Comparison of ENCODE assay signal across 11 mouse cellular contexts in the genomic region with DNA sequence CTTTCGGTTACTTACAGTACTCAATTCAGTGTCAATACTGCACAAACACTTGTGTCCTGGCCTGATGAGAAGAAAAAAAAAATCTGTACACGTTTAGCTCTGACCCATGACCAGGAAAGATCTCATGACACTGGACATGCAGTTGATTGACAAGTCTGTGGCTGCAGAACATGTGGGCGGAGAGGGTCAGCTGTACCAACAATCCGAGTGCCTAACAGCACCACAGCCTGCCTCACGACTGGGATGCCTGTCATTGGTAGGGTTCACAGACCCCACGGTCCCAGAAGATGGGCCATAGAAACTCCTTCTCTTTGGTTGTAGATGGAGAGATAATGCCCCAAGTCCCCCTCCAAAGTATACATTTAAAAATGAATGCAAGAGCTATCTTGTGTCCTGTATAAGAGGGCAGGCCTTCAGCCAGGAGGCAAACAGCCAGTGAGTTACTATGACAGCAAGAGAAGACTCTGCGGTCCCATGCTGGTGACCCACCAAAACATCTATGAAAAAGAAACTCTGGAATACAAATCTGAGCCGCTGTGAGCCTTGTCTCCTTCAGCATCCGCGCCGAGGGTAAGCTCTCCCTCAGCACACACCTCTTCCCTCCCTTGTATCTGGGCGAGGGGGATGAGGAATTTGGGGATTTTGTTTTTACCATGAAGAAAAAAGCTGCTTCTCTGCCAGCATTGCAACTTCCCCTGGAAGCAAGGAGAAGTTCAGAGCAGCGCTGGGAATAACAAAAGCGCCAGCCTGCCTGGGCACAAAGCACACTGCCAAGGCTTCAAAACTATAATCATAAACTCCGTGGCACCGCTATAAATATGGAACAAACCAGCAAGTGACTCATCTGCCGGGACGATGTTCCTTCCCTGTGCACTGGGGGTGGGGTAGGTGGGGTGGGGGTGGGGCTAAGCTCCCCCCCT.
A peak's percentile ranks its signal among the peaks of the same experiment; 100 is the strongest.
DNase-seq lines count a peak whose midpoint lies in the region; ATAC-seq and TF ChIP-seq lines count a peak whose summit lies in the region.
"Had no signal": no experiment of that assay in that cellular context is flagged by ENCODE, and none has a peak within 500 bp of the region (broad histone marks: within the 10 kb centered on the region; RNA-seq: fewer than 3 reads in every experiment).

No protein-coding gene starts in this region.

- no peak overlapping the region for H3K27ac ChIP-seq in forebrain, postnatal 0 days (ENCODE audit: low read depth, low read length)
- H3K27ac ChIP-seq in forebrain, embryonic 11.5 days (ENCODE audit: low read depth, low read length): no peak overlapping the region
- H3K27ac ChIP-seq in limb, embryonic 14.5 days (replicated peaks; ENCODE audit: low read depth, low read length): no peak overlapping the region
- no peak overlapping the region for H3K27ac ChIP-seq in limb, embryonic 10.5 days
- peak overlapping the region; percentile 85 for H3K27ac ChIP-seq in olfactory bulb, adult 2 months (ENCODE audit: insufficient read depth, low read depth, low read length)
- H3K27ac ChIP-seq: forebrain, embryonic 10.5 days; liver, embryonic 14.5 days had no signal

- no peak overlapping the region for H3K9ac ChIP-seq in forebrain, postnatal 0 days
- no peak overlapping the region for H3K9ac ChIP-seq in forebrain, embryonic 11.5 days (ENCODE audit: low read length)
- H3K9ac ChIP-seq in limb, embryonic 14.5 days (ENCODE audit: low read depth, low read length, severe bottlenecking): no peak overlapping the region
- H3K9ac ChIP-seq: liver, embryonic 14.5 days had no signal

- H3K4me3 ChIP-seq in forebrain, postnatal 0 days (ENCODE audit: low read depth, low read length): no peak overlapping the region
- no peak overlapping the region for H3K4me3 ChIP-seq in forebrain, embryonic 11.5 days (ENCODE audit: low read depth, low read length)
- H3K4me3 ChIP-seq in limb, embryonic 14.5 days (replicated peaks; ENCODE audit: low read length): no peak overlapping the region
- H3K4me3 ChIP-seq in limb, embryonic 10.5 days: no peak overlapping the region
- H3K4me3 ChIP-seq in olfactory bulb, adult 2 months (ENCODE audit: insufficient read depth, low read depth, low read length): no peak overlapping the region
- H3K4me3 ChIP-seq: forebrain, embryonic 10.5 days had no signal

- TF ChIP-seq CTCF in forebrain, postnatal 0 days (IDR thresholded peaks at IDR 0.05; ENCODE audit: low read depth): no peak
- TF ChIP-seq CTCF in brain, embryonic 14.5 days (IDR thresholded peaks at IDR 0.05; ENCODE audit: borderline replicate concordance, extremely low read depth, insufficient read depth, insufficient read length): no peak
- no peak for TF ChIP-seq CTCF in olfactory bulb, adult 2 months (IDR thresholded peaks at IDR 0.05; ENCODE audit: insufficient read depth, low read depth, low read length)

- peaks cover 9% of the 10 kb centered on the region; the same call in 1 of the 2 replicates for H3K4me1 ChIP-seq in forebrain, postnatal 0 days (ENCODE audit: insufficient read depth)
- H3K4me1 ChIP-seq in forebrain, embryonic 11.5 days (replicated peaks; ENCODE audit: control insufficient read depth, insufficient read depth, low read length): no peaks in the 10 kb centered on the region
- H3K4me1 ChIP-seq in limb, embryonic 14.5 days (ENCODE audit: control insufficient read depth, insufficient read depth, low read length): peaks cover 25% of the 10 kb centered on the region
- H3K4me1 ChIP-seq in limb, embryonic 10.5 days: no peaks in the 10 kb centered on the region
- peaks cover 29% of the 10 kb centered on the region for H3K4me1 ChIP-seq in olfactory bulb, adult 2 months (ENCODE audit: control insufficient read depth, insufficient read depth, low read length)

- H3K36me3 ChIP-seq in forebrain, postnatal 0 days (ENCODE audit: insufficient read depth): no peaks in the 10 kb centered on the region
- no peaks in the 10 kb centered on the region for H3K36me3 ChIP-seq in forebrain, embryonic 11.5 days (ENCODE audit: control insufficient read depth, insufficient read depth, low read length)
- peaks cover 8% of the 10 kb centered on the region for H3K36me3 ChIP-seq in limb, embryonic 14.5 days (ENCODE audit: control insufficient read depth, insufficient read depth, low read length)
- no peaks in the 10 kb centered on the region for H3K36me3 ChIP-seq in limb, embryonic 10.5 days
- H3K36me3 ChIP-seq: forebrain, embryonic 10.5 days had no signal

- WGBS in forebrain, postnatal 0 days: 50% methylated on average over 18 of the region's 18 CpGs
- WGBS in forebrain, embryonic 11.5 days: 78% methylated on average over 18 of the region's 18 CpGs
- WGBS in limb, embryonic 14.5 days: 80% methylated on average over 18 of the region's 18 CpGs
- 85% methylated on average over 18 of the region's 18 CpGs for WGBS in limb, embryonic 10.5 days
- 35% methylated on average over 18 of the region's 18 CpGs for WGBS in olfactory bulb, adult 2 months

- no peak for DNase-seq in forebrain, postnatal 0 days
- no peak for DNase-seq in forebrain, embryonic 11.5 days (ENCODE audit: low spot score)
- no peak for DNase-seq in limb, embryonic 14.5 days (ENCODE audit: low spot score)
- no peak for DNase-seq in limb, embryonic 10.5 days (ENCODE audit: low spot score)
- peak; percentile 36 for DNase-seq in brain, embryonic 14.5 days (ENCODE audit: low read depth)
- no peak for DNase-seq in kidney, postnatal 14 days
- no peak for DNase-seq in heart, adult 18-20 months

- no peak for TF ChIP-seq POLR2A in limb, embryonic 14.5 days (IDR thresholded peaks at IDR 0.05; ENCODE audit: borderline replicate concordance, extremely low read depth, insufficient read depth, insufficient read length)
- no peak for TF ChIP-seq POLR2A in brain, embryonic 14.5 days (IDR thresholded peaks at IDR 0.05; ENCODE audit: borderline replicate concordance, extremely low read depth, insufficient read depth, insufficient read length, poor library complexity, severe bottlenecking)
- TF ChIP-seq POLR2A in olfactory bulb, adult 2 months (IDR thresholded peaks at IDR 0.05; ENCODE audit: insufficient read depth, low read depth, low read length): no peak

- no peaks in the 10 kb centered on the region for H3K9me3 ChIP-seq in forebrain, postnatal 0 days (ENCODE audit: low read length)
- no peaks in the 10 kb centered on the region for H3K9me3 ChIP-seq in forebrain, embryonic 11.5 days (ENCODE audit: control insufficient read depth, low read length)
- no peaks in the 10 kb centered on the region for H3K9me3 ChIP-seq in limb, embryonic 14.5 days (ENCODE audit: control insufficient read depth, low read length)
- no peaks in the 10 kb centered on the region for H3K9me3 ChIP-seq in limb, embryonic 10.5 days (replicated peaks)
- H3K9me3 ChIP-seq: forebrain, embryonic 10.5 days had no signal

- H3K27me3 ChIP-seq in forebrain, postnatal 0 days (ENCODE audit: insufficient read depth, low read length): no peaks in the 10 kb centered on the region
- no peaks in the 10 kb centered on the region for H3K27me3 ChIP-seq in forebrain, embryonic 11.5 days (ENCODE audit: control insufficient read depth, insufficient read depth, low read length)
- no peaks in the 10 kb centered on the region for H3K27me3 ChIP-seq in limb, embryonic 14.5 days (ENCODE audit: control insufficient read depth, insufficient read depth, low read length)
- no peaks in the 10 kb centered on the region for H3K27me3 ChIP-seq in limb, embryonic 10.5 days (ENCODE audit: low read depth, poor library complexity, severe bottlenecking)

- H3K4me2 ChIP-seq in forebrain, postnatal 0 days (ENCODE audit: low read depth): peak overlapping the region; percentile 21; the same call in 1 of the 2 replicates
- H3K4me2 ChIP-seq in forebrain, embryonic 11.5 days (ENCODE audit: low read depth, low read length, severe bottlenecking): no peak overlapping the region
- H3K4me2 ChIP-seq in limb, embryonic 14.5 days (replicated peaks; ENCODE audit: low read depth, low read length, severe bottlenecking): 0 out of 2 replicates have a peak overlapping the region, but pooled peaks have one; percentile 13

- ATAC-seq in forebrain, postnatal 0 days: peak; percentile 71
- ATAC-seq in forebrain, embryonic 11.5 days (replicated peaks; ENCODE audit: low FRiP score): no peak
- ATAC-seq in limb, embryonic 14.5 days (ENCODE audit: low FRiP score, low read depth): no peak
- ATAC-seq: CD4-positive, CD25-positive, alpha-beta regulatory T cell, adult 4 months had no signal
